Mouse (Mus musculus) ES-E14 (cell line): Measurements from ENCODE around the gene Ankrd10.

Experiments used
- HCFC1 ChIP-seq: IDR thresholded peaks from 2 replicates; pipeline ENCODE4 v1.6.1; 2012; ENCODE audit warnings: low read length, inconsistent platforms, borderline replicate concordance; ENCODE audit not compliant: insufficient read depth
- MAFK ChIP-seq: IDR thresholded peaks from 2 replicates; pipeline ENCODE4 v1.6.1; 2014; ENCODE audit warnings: mild to moderate bottlenecking, low read depth, low read length, inconsistent platforms; ENCODE audit not compliant: insufficient read depth
- ZC3H11A ChIP-seq: IDR thresholded peaks from 2 replicates; pipeline ENCODE4 v1.6.1; 2012; ENCODE audit warnings: low read depth, mild to moderate bottlenecking, inconsistent platforms, low read length, borderline replicate concordance

DNA sequence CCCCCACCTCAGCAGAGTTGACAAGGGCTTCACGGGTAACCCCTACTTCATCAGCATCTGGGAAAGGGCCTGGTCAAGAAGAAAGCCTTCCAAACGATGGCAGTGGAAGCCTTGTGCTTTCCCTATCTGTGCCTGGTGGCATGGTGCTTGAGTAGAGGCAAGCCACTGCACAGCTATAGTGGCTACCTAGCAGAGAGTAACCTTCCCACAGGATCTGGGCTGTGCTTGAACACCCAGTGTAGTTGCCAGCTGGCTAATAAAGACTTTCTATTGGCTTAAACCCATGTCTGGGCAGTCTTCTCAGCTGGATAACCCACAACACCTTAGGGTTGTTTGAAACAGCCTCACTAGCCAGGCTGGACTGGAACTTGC, 49.2 kb downstream of the Ankrd10 start:
- TF ChIP-seq HCFC1: no peak
- TF ChIP-seq ZC3H11A: no peak
- no peak for TF ChIP-seq MAFK
